Mouse (Mus musculus): ENCODE data around the gene Ccdc7a.

DNA sequence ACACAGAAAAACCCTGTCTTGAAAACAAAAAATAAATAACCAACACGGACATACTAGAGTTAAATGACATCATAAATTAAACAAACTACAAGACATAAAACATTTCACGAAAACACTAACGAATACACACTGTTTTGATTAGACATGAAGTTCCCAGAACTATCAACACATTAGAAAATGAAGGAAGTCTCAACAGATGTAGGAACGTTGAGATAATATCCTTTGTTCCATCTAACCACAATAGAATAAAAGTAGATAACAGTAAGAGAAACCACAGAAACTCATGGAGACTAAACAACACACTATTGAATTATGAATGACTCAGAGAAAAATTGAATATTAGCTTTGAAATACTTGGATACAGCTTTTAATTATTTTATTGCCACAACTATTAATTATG, 252.8 kb downstream of the Ccdc7a start:
- no peak for TF ChIP-seq CTCF (IDR thresholded peaks at IDR 0.05; ENCODE audit: low read depth, low read length)
- no peak for TF ChIP-seq POLR2A (IDR thresholded peaks at IDR 0.05; ENCODE audit: insufficient read depth, low read length)

All from ES-Bruce4 (cell line).